Mouse (Mus musculus) right cerebral cortex, postnatal 10 days (tissue): ENCODE measurements around the gene Irx6.

ENCODE experiments used
- DNase-seq, 2 experiments: peaks; one replicate each; pipeline ENCODE4 v3.0.0; 2021; ENCODE audit warnings: low spot score in 2 of 2

Irx6 gene

GRCm38 (mm10) chr8:92721266-92721935 is 47.3 kb downstream of the Irx6 start:
- peak; percentile 84 for DNase-seq

DNA sequence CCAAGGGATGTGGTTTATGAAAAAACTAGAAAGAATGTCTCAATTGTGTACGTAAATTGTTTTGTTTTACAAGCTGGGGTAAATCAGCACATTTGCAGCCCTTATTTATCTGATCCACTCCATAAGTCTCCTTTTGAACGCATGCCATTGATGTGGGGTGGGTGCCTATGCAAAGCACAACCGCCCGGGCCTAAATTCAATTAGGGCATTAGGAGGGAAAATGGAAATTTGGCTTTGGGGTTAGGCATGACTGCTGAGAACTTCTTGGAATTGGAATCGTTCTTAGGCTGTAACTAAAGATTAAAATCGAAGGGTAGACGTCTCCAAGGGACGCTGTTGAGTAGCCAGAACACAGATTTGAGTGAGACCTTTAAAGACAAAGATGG is 47.8 kb downstream of the Irx6 start:
- DNase-seq = no peak

DNA sequence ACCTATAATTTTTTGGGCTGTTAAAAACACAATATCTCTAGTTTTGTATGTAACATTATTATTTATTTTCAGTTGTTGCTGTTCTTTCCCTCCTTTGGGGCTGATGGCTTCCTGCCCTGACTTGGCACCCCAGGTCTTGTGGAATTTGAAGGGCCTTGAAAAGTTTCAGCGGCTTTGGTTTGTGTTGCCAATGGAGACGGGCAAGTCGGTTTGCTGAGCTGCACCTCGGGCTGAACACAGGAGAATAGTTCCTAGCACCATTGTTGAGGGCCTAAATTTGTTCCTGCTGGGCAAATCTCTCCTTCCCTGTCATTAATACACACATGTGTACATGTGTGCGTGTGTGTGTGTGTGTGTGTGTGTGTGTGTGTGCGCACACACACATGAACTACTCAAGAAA is 49.2 kb downstream of the Irx6 start:
- DNase-seq = no peak

DNA sequence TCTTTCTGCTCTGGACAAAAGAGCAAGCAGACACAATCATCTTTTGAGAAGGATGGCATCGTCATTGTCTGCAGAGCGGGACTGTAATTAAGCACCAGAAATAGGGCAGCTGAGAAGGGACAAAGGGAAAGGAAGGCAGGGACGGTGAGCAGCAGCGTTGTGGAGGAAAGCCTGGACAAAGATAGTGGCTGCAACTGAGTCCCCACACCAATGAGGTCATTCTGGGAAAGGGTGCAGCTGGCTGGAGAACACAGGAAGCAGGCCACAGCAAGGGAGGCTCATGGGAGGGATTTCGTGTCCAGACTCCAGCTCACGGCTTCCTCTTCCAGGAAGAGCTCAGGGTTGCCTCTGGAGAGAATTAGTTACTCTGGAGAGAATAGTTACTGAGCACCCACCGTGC is 49.9 kb downstream of the Irx6 start:
- DNase-seq = no peak

GRCm38 (mm10) chr8:92724359-92724758 is 50.3 kb downstream of the Irx6 start:
- DNase-seq = no peak
